Mouse (Mus musculus) A20 (cell line): ENCODE data around the gene Olfr1016.

Experiments used
- DNase-seq: peaks from one replicate; pipeline ENCODE4 v3.0.0-alpha.2; 2011; ENCODE audit warnings: low read depth, low spot score

Olfr1016 gene

GRCm38 (mm10) chr2:85802444-85802843 is at the start of gene Olfr1016:
Olfr1016 (minus strand) TSS chr2:85802544.
- DNase-seq = no peak

- no peak for DNase-seq
Measured at GRCm38 (mm10) chr2:85846730-85847129, 44.4 kb upstream of the Olfr1016 start, which contains the start of gene Olfr1020. Olfr1020 (plus strand) TSS chr2:85847030.

- no peak for DNase-seq
Measured at GRCm38 (mm10) chr2:85845383-85845782, 43.0 kb upstream of the Olfr1016 start, which contains the start of gene Olfr1019. Olfr1019 (minus strand) TSS chr2:85845483.

GRCm38 (mm10) chr2:85818179-85818578 is 15.8 kb upstream of the Olfr1016 start, which contains the start of gene Olfr1018:
Olfr1018 (plus strand) TSS chr2:85818479.
- no peak for DNase-seq

GRCm38 (mm10) chr2:85804501-85804900 is 2.2 kb upstream of the Olfr1016 start:
- no peak for DNase-seq

- DNase-seq = no peak
Measured at GRCm38 (mm10) chr2:85792331-85792730, 10.0 kb downstream of the Olfr1016 start.

- DNase-seq = no peak
Measured at GRCm38 (mm10) chr2:85781717-85782116, 20.6 kb downstream of the Olfr1016 start, which contains the start of gene Olfr1015. Olfr1015 (plus strand) TSS chr2:85782017.

- no peak for DNase-seq
Measured at GRCm38 (mm10) chr2:85772413-85772812, 29.9 kb downstream of the Olfr1016 start, which contains the start of gene Olfr1014. Olfr1014 (plus strand) TSS chr2:85772713.

GRCm38 (mm10) chr2:85766798-85767197 is 35.5 kb downstream of the Olfr1016 start, which contains the start of gene Olfr1013:
Olfr1013 (plus strand) TSS chr2:85767098.
- DNase-seq = no peak

- no peak for DNase-seq
Measured at GRCm38 (mm10) chr2:85762666-85763065, 39.7 kb downstream of the Olfr1016 start, which contains the start of gene Olfr1012. Olfr1012 (minus strand) TSS chr2:85762766.

GRCm38 (mm10) chr2:85753822-85754221 is 48.5 kb downstream of the Olfr1016 start:
- DNase-seq = no peak
